Mouse (Mus musculus) c-Kit-positive CD71-positive TER-119-negative erythroid progenitor cells, embryonic 14.5 days (primary cell): ENCODE measurements around the gene Ccdc85b.
A peak's percentile ranks its signal among the peaks of the same experiment; 100 is the strongest.

Experiments used
- DNase-seq: peaks from one replicate; pipeline ENCODE4 v3.0.0-alpha.2; 2013; ENCODE audit warnings: low read depth

The Ccdc85b gene

DNA sequence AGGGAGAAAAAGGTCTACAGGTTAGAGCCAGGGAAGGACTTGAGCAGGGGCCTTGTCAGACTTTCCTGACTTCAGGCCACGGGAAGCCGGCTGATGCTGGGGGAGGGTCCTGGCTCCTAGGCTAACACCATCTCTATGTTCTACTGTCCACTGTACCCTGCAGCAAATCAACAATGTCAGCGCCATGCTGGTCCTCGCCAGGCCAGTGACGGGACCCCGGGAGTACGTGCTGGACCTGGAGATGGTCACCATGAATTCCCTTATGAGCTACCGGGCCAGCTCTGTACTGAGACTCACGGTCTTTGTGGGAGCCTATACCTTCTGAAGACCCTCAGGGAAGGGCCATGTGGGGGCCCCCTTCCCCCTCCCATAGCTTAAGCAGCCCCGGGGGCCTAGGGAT lies 23.7 kb upstream of the Ccdc85b start:
- no peak for DNase-seq

GRCm38 (mm10) chr19:5480016-5480415 lies 22.3 kb upstream of the Ccdc85b start:
- DNase-seq: no peak

GRCm38 (mm10) chr19:5477668-5478300 lies 20.1 kb upstream of the Ccdc85b start:
- DNase-seq: no peak

DNA sequence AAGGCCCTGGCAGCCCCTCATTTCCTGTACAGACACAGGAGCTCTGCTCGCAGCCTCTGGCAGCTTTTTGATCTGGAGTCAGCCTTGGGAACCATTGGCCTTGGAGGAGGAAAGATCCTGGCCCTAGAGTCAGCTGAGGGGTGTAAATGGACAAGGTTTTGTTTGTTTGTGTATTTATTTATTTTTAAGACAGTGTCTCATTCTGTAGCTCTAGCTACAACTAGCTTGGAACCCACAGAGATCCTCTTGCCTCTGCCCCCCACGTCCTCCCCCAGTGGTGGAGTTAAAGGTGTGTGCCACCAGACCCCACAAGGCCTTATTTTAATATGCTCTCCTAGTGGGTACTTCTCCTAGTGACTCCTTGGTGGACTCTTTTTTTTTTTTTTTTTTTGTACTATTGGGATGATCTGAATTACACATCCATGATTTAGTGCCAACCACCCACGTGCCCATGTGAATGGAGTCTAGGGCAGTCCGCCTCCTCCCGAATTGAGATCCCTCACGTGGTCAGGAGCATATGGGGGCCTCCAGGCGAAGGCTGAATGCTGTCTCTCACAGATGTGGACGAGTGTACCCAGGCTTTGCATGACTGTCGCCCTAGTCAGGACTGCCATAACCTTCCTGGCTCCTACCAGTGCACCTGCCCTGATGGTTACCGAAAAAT lies 19.4 kb upstream of the Ccdc85b start:
- DNase-seq: no peak

GRCm38 (mm10) chr19:5475069-5475714 lies 17.5 kb upstream of the Ccdc85b start:
- DNase-seq: no peak

DNA sequence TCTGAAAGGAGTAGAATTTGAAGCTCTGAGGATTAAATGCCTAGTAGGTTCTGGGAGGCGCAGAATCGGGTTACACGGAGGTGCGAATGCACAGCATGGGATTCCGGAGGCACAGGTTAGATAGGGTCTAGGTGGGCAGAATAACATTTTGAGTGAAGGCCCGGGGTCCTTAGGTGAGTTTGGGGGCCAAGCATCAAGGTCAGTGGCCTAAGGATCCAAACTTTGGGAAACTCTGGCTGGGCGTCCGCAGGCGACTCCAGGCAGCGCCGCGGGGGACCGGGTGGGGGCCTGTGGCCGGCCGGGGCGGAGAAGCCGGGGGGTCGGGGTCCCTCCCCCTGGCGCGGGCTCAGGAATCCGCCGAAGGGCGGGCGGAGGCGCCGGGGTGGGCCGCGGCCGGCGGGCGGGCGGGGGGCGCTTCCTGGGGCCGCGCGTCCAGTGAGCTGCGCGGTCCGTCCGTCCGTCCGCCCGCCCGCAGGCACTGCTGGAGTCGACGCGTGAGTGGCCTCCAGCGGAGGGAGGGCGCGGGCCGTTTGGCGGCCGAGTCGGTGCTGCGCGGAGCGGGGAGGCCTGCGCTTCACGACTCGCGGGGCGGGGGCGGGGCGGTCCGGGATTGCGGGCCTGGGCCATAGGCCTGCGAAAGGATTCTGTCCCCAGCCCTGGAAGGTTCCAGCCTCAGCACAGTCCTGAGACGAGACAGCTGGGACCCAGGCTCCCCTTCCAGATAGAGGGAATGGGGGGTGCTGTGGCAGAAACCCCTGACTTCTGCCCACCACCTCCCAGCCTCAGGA lies 16.8 kb upstream of the Ccdc85b start:
- DNase-seq: no peak

GRCm38 (mm10) chr19:5473720-5474119 lies 16.0 kb upstream of the Ccdc85b start, which contains the start of gene Efemp2:
Gene Efemp2 (plus strand): TSS chr19:5473954.
- peak; percentile 54 for DNase-seq

GRCm38 (mm10) chr19:5472857-5473256 lies 15.2 kb upstream of the Ccdc85b start:
- no peak for DNase-seq

DNA sequence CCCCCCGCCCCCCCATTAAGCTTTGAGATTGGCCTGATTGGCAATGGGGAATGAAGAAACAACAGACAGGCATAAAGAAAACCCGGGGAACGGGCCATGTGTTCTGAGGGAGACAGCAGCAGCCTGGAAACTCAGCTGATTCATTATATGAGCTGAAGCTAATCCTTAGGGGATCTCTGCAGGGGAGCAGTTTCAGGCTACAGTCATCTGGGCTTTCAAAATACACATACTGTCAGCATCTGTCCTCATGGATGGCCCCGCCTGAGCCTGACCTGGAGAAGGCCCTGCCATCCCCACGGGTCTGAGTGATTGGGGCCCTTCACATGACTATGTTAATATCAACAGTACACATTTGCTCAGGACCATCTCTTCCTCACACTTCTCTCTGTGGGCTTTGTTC lies 14.2 kb upstream of the Ccdc85b start:
- DNase-seq: no peak

DNA sequence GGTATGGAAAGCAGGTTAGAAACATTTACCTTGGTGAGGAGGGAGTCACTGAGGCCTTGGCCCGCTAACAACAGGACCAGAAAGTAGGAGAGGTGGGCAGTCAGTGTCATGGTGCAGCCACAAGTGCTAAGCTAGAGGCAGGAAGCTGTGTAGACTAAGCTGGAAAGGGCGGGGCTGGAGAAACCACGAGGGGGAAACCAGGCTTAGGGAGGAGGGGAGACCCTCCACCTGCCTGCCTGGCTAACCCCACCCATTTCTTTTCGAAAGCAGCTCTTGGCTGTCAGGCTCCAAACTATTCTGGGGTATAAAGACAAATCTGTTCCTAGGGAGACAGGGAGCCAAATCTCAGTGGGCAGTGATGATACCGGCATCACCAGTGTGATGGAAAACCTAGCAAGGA lies 10.7 kb upstream of the Ccdc85b start, which contains the start of gene Ctsw:
Gene Ctsw (minus strand): TSS at position 134 of the 400 bp plus-strand sequence.
- no peak for DNase-seq

- DNase-seq: no peak
Observed at GRCm38 (mm10) chr19:5466916-5467500, 9.3 kb upstream of the Ccdc85b start.

- DNase-seq: no peak
Observed at GRCm38 (mm10) chr19:5465037-5465436, 7.3 kb upstream of the Ccdc85b start.

GRCm38 (mm10) chr19:5463791-5464562 lies 6.3 kb upstream of the Ccdc85b start:
- DNase-seq: no peak

DNA sequence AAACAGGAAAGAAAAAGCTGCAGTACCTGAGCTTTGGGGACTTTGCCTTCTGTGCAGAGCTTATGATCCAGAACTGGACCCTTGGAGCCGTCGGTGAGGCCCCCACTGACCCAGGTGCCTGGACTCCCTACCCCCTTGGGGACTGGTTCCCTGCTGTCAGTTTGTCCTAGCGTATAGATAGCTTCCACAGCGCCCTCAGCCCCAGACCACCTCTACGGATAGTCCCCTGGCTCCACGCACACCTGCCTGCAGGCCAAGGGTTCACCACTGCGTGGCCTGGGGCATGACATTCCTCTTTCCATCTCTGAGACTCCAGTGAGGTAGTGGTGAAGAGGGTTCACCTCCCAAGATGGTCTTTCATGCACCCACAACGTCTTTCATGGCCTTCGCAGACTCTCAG lies 5.5 kb upstream of the Ccdc85b start:
- DNase-seq: no peak

DNA sequence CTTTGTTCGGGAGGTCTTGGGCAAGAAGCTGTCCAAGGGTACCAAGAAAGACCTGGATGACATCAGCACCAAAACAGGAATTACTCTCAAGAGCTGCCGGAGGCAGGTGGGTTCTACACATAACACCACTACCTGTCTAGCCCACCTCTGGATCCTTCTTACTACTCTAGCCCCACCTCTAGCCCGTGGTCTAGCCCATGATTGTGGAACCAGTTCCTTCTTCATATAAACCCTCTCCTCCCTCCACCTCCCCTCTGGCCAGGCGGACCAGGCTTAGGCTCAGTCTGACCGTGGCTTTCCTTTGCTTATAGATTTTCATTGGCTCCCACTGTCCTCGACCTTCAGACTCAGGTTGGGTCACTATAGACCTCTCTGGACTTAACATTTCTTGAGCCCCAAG lies 3.7 kb upstream of the Ccdc85b start:
- DNase-seq: no peak

GRCm38 (mm10) chr19:5460465-5460911 lies 2.8 kb upstream of the Ccdc85b start, which contains the start of gene Fibp:
Gene Fibp (plus strand): TSS chr19:5460615.
- peak; percentile 77 for DNase-seq

- DNase-seq: no peak
Observed at GRCm38 (mm10) chr19:5459896-5460295, 2.2 kb upstream of the Ccdc85b start.

DNA sequence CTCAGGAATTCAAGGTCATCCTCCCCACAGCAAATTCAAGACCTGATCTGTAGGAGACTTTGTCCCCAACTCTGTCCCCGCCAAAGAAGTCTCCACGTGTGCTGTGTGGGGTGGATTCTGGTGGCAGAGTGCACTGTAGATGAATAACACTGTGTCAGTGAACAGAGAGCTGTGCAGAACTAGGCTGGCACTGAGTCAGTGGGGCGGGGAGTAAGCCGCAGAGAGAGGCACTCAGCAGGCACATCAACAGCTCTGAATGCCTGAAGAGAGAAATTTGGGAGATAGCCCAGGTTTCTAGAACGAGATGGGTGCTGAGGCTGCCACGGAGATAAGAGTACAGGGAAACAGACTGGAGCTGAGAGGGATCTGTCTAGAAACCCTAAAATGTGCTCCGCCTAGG lies 1.3 kb upstream of the Ccdc85b start:
- DNase-seq: no peak

GRCm38 (mm10) chr19:5456922-5457745 lies 560 bp downstream of the Ccdc85b start:
- DNase-seq: peak; percentile 87

- DNase-seq: no peak
Observed at GRCm38 (mm10) chr19:5456241-5456921, 1.3 kb downstream of the Ccdc85b start.
